Mouse (Mus musculus) liver, postnatal 0 days (tissue): ENCODE results near the gene Tgfbr2.

Experiments used
- CTCF ChIP-seq: sonication (generic); IDR thresholded peaks from 2 replicates; pipeline ENCODE4 v1.5.1; 2016; ENCODE audit warnings: antibody characterized with exemption, low read depth
- EP300 ChIP-seq: IDR thresholded peaks from 2 replicates; pipeline ENCODE4 v1.6.1; 2016; ENCODE audit warnings: antibody characterized with exemption, low read depth, mild to moderate bottlenecking

DNA sequence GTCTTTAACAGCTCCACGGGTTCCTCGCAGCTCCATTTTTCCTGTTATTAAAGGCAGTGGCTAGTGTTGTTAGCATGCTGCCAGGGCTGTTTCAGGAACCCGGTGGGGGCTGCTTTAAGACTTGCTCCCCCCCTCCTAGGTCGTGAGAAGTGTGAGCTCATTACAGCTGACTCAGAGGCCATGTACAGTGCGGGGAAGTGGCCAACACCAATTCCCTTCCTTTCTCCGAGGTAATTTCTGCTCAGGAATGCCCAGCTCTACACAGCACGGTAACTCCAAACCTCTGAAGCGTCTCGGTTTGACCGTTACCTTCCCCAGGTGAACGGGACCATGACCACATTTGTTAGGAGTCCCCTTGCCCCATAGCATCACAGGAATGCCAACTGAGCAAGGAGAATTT is 46.8 kb upstream of the Tgfbr2 start:
- TF ChIP-seq CTCF (no peak), EP300 (no peak)
